Mouse (Mus musculus): ENCODE data around the gene Psmd2. TPM values are rescaled to one million over a fixed set of nuclear protein-coding genes. Genes with fewer than 3 reads are reported as not detected.

The Psmd2 gene
- 86.8 and 102 TPM in 2 replicates for polyA plus RNA-seq (2012; rRNA removed)

GRCm38 (mm10) chr16:20651076-20651946, at the start of gene Psmd2:
Psmd2 (plus strand) TSS chr16:20651652.

GRCm38 (mm10) chr16:20611357-20612227, 39.9 kb upstream of the Psmd2 start, which contains the start of the genes Eef1akmt4, Gm49333 and Alg3:
Eef1akmt4 (plus strand) TSS chr16:20611593.
Gm49333 (plus strand) TSS chr16:20611610.
Alg3 (minus strand) TSS chr16:20611735.

GRCm38 (mm10) chr16:20621191-20621990, 30.1 kb upstream of the Psmd2 start, which contains the start of gene Camk2n2:
Camk2n2 (minus strand) TSS chr16:20621287.

GRCm38 (mm10) chr16:20629731-20630634, 21.5 kb upstream of the Psmd2 start, which contains the start of gene Ece2:
Ece2 (plus strand) TSS chr16:20629828.

GRCm38 (mm10) chr16:20668013-20668412, 16.6 kb downstream of the Psmd2 start, which contains the start of gene Eif4g1:
Eif4g1 (plus strand) TSS chr16:20668313.

GRCm38 (mm10) chr16:20693111-20693701, 41.8 kb downstream of the Psmd2 start, which contains the start of gene Fam131a:
Fam131a (plus strand) TSS chr16:20693241.

Other genes starting within 250 kb of the Psmd2 start
- 21.9 and 24.6 TPM in 2 replicates for gene Abcc5, start 225.3 kb upstream of the Psmd2 start, polyA plus RNA-seq (2012; rRNA removed)
- gene Eif2b5, start 152.8 kb upstream of the Psmd2 start, polyA plus RNA-seq (2012; rRNA removed) = 23.8 and 28.6 TPM in 2 replicates
- 7.1 and 7.5 TPM in 2 replicates for gene Dvl3, start 134.7 kb upstream of the Psmd2 start, polyA plus RNA-seq (2012; rRNA removed)
- 241 and 297 TPM in 2 replicates for gene Ap2m1, start 116.2 kb upstream of the Psmd2 start, polyA plus RNA-seq (2012; rRNA removed)
- 14.6 and 15.9 TPM in 2 replicates for gene Abcf3, start 103.1 kb upstream of the Psmd2 start, polyA plus RNA-seq (2012; rRNA removed)
- 0.19 and 0.21 TPM in 2 replicates for gene Vwa5b2, start 62.2 kb upstream of the Psmd2 start, polyA plus RNA-seq (2012; rRNA removed)
- 9.0 and 11.2 TPM in 2 replicates for gene Eef1akmt4, start 40.1 kb upstream of the Psmd2 start, polyA plus RNA-seq (2012; rRNA removed)
- gene Gm49333, start 40.0 kb upstream of the Psmd2 start, polyA plus RNA-seq (2012; rRNA removed) = 0.01 TPM in 1 of 2 replicates, not detected in the other
- gene Alg3, start 39.9 kb upstream of the Psmd2 start, polyA plus RNA-seq (2012; rRNA removed) = 7.5 and 9.8 TPM in 2 replicates
- 0.23 and 0.29 TPM in 2 replicates for gene Camk2n2, start 30.4 kb upstream of the Psmd2 start, polyA plus RNA-seq (2012; rRNA removed)
- 0.16 and 0.19 TPM in 2 replicates for gene Ece2, start 21.8 kb upstream of the Psmd2 start, polyA plus RNA-seq (2012; rRNA removed)
- gene Eif4g1, start 16.7 kb downstream of the Psmd2 start, polyA plus RNA-seq (2012; rRNA removed) = 98.6 and 104 TPM in 2 replicates
- gene Fam131a, start 41.6 kb downstream of the Psmd2 start, polyA plus RNA-seq (2012; rRNA removed) = 1.0 and 1.1 TPM in 2 replicates
- gene Polr2h, start 66.0 kb downstream of the Psmd2 start, polyA plus RNA-seq (2012; rRNA removed) = 33.4 and 36.2 TPM in 2 replicates
- gene Clcn2, start 66.1 kb downstream of the Psmd2 start, polyA plus RNA-seq (2012; rRNA removed) = 13.0 and 15.9 TPM in 2 replicates
- gene Chrd, start 81.5 kb downstream of the Psmd2 start, polyA plus RNA-seq (2012; rRNA removed) = 0.56 and 0.70 TPM in 2 replicates
- 1.9 and 2.4 TPM in 2 replicates for gene Thpo, start 82.9 kb downstream of the Psmd2 start, polyA plus RNA-seq (2012; rRNA removed)

Measured in liver, embryonic 14 days (tissue).